Mouse (Mus musculus) liver, embryonic 14.5 days (tissue): Measurements from ENCODE around the gene Rpusd4.

Source experiments
- CTCF ChIP-seq: IDR thresholded peaks from 2 replicates; pipeline ENCODE4 v1.5.1; 2016; ENCODE audit warnings: antibody characterized with exemption, low read depth, control low read depth
- EP300 ChIP-seq: IDR thresholded peaks from 2 replicates; pipeline ENCODE4 v1.6.1; 2016; ENCODE audit warnings: antibody characterized with exemption, low read depth

- no peak for TF ChIP-seq EP300
- no peak for TF ChIP-seq CTCF
Observed at GRCm38 (mm10) chr9:35293465-35293864, 25.8 kb downstream of the Rpusd4 start.
